Mouse (Mus musculus) heart, adult 2 months (tissue): ENCODE measurements around the gene Tor4a.

Experiments
- CTCF ChIP-seq: fragments of 200-600 bp; IDR thresholded peaks from 2 replicates; pipeline ENCODE4 v1.8.1; 2022; ENCODE audit warnings: antibody characterized with exemption, mild to moderate bottlenecking, moderate library complexity
- EP300 ChIP-seq: fragments of 200-500 bp; IDR thresholded peaks from 2 replicates; pipeline ENCODE4 v1.6.1; 2011; ENCODE audit warnings: low read depth, low read length, control low read depth; ENCODE audit not compliant: insufficient read depth
- POLR2A ChIP-seq: fragments of 200-500 bp; IDR thresholded peaks from 2 replicates; pipeline ENCODE4 v1.6.1; 2011; ENCODE audit warnings: mild to moderate bottlenecking, low read depth, low read length, control low read depth; ENCODE audit not compliant: insufficient read depth

- TF ChIP-seq POLR2A (no peak), CTCF (no peak), EP300 (no peak)
Observed at GRCm38 (mm10) chr2:25151280-25151956, 45.3 kb downstream of the Tor4a start.
